Mouse (Mus musculus): ENCODE measurements at regions not wholly inside any gene's neighbourhood (a gene's known extent, or its start where the extent isn't known, plus 50 kb on each side); places are given as distances from the start of the nearest gene placed in this dataset.
"Not testable (repeated sequence)": the region's sequence is repeated elsewhere in the genome, so short reads cannot be mapped to it uniquely, and the experiment has no call there.

DNA sequence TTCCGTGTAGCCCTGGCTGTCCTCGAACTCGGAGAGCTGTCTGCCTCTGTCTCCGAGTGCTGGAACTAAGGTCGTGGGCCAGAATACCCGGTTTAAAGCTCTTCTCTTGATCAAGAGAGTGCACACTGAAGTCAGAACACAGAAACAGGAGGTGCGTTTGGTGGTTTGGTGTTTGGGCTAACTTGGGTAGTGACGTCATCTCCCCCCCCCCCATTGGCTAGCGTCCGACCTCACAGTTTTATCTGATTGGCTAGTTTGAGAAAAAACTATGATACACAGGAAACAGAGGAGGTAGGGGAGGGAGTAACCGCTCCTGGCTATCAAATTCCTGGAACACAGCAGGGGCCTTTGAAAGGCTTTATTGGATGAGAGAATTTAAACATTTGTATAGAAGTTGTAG lies 60.2 kb upstream of the Pim1 start:
- Histone ChIP-seq H3K9me3 (ENCODE audit: control insufficient read depth, low read length) (no peaks in the 10 kb centered on the region), H3K36me3 (ENCODE audit: control insufficient read depth, insufficient read depth, low read length) (no peaks in the 10 kb centered on the region), H3K27ac (ENCODE audit: low read length) (no peak overlapping the region), H3K4me1 (replicated peaks; ENCODE audit: control insufficient read depth, insufficient read depth, low read length) (no peaks in the 10 kb centered on the region), H3K9ac (ENCODE audit: low read length) (no peak overlapping the region), H3K4me3 (ENCODE audit: low read length) (no peak overlapping the region), H3K27me3 (ENCODE audit: control insufficient read depth, insufficient read depth, low read depth, low read length) (no peaks in the 10 kb centered on the region), H3K4me2 (ENCODE audit: low read depth, low read length) (no peak overlapping the region)
- 80% methylated on average over 11 of the region's 11 CpGs for WGBS
- no peak for ATAC-seq (ENCODE audit: low read depth)

DNA sequence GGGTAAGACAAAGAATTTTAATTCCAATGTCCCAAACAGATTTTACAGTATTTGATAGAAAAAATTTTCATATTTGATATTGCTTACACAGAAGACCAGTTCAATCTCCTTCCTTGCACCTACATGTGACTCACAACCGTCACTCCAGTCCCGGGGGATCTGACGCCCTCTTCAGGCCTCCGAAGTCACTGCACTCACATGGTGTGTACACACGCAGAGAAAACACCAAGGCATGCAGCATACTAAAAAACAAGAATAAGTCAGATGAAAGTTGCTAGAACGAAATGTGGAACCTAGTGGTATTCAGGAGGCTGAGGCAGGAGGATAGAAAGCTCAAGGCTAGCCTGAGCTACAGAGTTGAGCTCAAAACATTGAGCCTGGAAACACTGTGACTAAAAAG lies 59.7 kb upstream of the Pim1 start:
- Histone ChIP-seq H3K4me2 (ENCODE audit: low read depth, low read length) (no peak overlapping the region), H3K27me3 (ENCODE audit: control insufficient read depth, insufficient read depth, low read depth, low read length) (no peaks in the 10 kb centered on the region), H3K9me3 (ENCODE audit: control insufficient read depth, low read length) (no peaks in the 10 kb centered on the region), H3K9ac (ENCODE audit: low read length) (no peak overlapping the region), H3K4me1 (replicated peaks; ENCODE audit: control insufficient read depth, insufficient read depth, low read length) (no peaks in the 10 kb centered on the region), H3K36me3 (ENCODE audit: control insufficient read depth, insufficient read depth, low read length) (no peaks in the 10 kb centered on the region), H3K4me3 (ENCODE audit: low read length) (no peak overlapping the region), H3K27ac (ENCODE audit: low read length) (no peak overlapping the region)
- 97% methylated on average over 6 of the region's 6 CpGs for WGBS
- no peak for ATAC-seq (ENCODE audit: low read depth)

DNA sequence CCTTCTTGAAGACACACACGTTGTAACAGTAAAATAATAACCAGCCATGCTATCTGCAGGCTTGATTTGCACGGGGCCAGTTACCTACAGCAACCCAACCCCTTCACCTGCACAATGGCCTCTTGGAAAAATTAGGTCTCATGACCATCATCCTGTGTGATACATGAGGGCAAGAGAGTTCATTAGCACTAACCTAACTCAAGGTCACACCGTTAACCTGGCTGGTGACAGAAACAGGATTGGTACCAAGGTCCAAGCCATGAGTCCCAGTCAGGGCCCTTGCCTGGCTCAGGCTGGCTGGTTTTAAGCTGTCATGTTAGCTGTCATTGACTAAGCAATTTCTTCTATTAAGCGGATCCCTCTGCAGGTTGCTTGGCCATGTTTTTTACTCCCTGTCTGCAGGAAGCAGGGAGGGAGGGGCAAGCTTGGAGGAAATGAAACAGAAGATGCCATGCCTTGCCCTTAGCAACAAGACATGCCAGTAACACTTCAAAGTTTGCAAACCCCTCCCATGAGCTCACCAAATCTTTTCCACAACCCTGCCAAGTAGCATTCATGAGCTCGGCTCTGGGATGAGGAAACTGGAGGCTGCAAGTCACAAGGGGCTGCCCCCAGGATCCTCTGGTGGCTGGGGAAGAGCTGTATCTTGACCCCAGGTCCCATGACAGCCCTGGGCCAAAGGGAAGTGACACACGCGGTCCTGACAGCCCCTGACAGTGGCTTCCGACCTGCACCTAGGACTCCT lies 58.8 kb upstream of the Pim1 start:
- H3K4me1 ChIP-seq (replicated peaks; ENCODE audit: control insufficient read depth, insufficient read depth, low read length): peaks cover under 1% of the 10 kb centered on the region; the same call in 1 of the 2 replicates
- H3K4me3 ChIP-seq (ENCODE audit: low read length): no peak overlapping the region
- ATAC-seq (ENCODE audit: low read depth): no peak
- H3K27ac ChIP-seq (ENCODE audit: low read length): no peak overlapping the region
- no peaks in the 10 kb centered on the region for H3K27me3 ChIP-seq (ENCODE audit: control insufficient read depth, insufficient read depth, low read depth, low read length)
- H3K9me3 ChIP-seq (ENCODE audit: control insufficient read depth, low read length): no peaks in the 10 kb centered on the region
- WGBS: 53% methylated on average over 8 of the region's 8 CpGs
- no peak overlapping the region for H3K4me2 ChIP-seq (ENCODE audit: low read depth, low read length)
- H3K9ac ChIP-seq (ENCODE audit: low read length): no peak overlapping the region
- H3K36me3 ChIP-seq (ENCODE audit: control insufficient read depth, insufficient read depth, low read length): no peaks in the 10 kb centered on the region

DNA sequence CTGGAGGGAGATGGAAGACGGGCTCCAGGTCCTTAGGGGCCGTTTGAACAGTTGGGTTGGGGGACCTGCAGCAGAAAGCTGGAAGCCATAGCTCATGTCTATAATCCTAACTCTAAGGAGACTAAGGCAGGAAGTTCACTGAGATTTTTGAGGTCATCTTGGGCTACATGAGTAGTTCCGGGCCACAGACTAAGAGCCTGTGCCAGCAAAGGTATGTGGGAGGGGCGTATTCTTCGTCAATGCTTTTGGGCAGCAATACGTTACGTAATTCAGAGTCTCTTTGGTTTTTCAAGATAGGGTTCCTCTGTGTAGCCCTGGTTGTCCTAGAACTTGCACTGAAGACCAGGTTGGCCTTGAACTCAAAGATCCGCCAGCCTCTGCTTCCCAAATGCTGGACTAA lies 57.9 kb upstream of the Pim1 start:
- H3K4me2 ChIP-seq (ENCODE audit: low read depth, low read length): no peak overlapping the region
- no peak for ATAC-seq (ENCODE audit: low read depth)
- H3K27me3 ChIP-seq (ENCODE audit: control insufficient read depth, insufficient read depth, low read depth, low read length): no peaks in the 10 kb centered on the region
- no peak overlapping the region for H3K4me3 ChIP-seq (ENCODE audit: low read length)
- H3K9me3 ChIP-seq (ENCODE audit: control insufficient read depth, low read length): no peaks in the 10 kb centered on the region
- WGBS: 86% methylated on average over 8 of the region's 8 CpGs
- H3K36me3 ChIP-seq (ENCODE audit: control insufficient read depth, insufficient read depth, low read length): no peaks in the 10 kb centered on the region
- no peak overlapping the region for H3K27ac ChIP-seq (ENCODE audit: low read length)
- no peak overlapping the region for H3K9ac ChIP-seq (ENCODE audit: low read length)
- peaks cover 8% of the 10 kb centered on the region; the same call in 1 of the 2 replicates for H3K4me1 ChIP-seq (replicated peaks; ENCODE audit: control insufficient read depth, insufficient read depth, low read length)

- WGBS: 57% methylated on average over 8 of the region's 8 CpGs
- H3K27ac ChIP-seq (ENCODE audit: low read length): no peak overlapping the region
- no peaks in the 10 kb centered on the region for H3K9me3 ChIP-seq (ENCODE audit: control insufficient read depth, low read length)
- no peak for ATAC-seq (ENCODE audit: low read depth)
- no peaks in the 10 kb centered on the region for H3K36me3 ChIP-seq (ENCODE audit: control insufficient read depth, insufficient read depth, low read length)
- H3K4me1 ChIP-seq (replicated peaks; ENCODE audit: control insufficient read depth, insufficient read depth, low read length): peaks cover 13% of the 10 kb centered on the region
- H3K27me3 ChIP-seq (ENCODE audit: control insufficient read depth, insufficient read depth, low read depth, low read length): no peaks in the 10 kb centered on the region
- H3K4me2 ChIP-seq (ENCODE audit: low read depth, low read length): no peak overlapping the region
- no peak overlapping the region for H3K4me3 ChIP-seq (ENCODE audit: low read length)
- no peak overlapping the region for H3K9ac ChIP-seq (ENCODE audit: low read length)
Observed at GRCm38 (mm10) chr17:29433370-29433769, 57.2 kb upstream of the Pim1 start.

GRCm38 (mm10) chr17:29434074-29434944 lies 56.2 kb upstream of the Pim1 start:
- Histone ChIP-seq H3K9ac (ENCODE audit: low read length) (no peak overlapping the region), H3K4me3 (ENCODE audit: low read length) (no peak overlapping the region), H3K27me3 (ENCODE audit: control insufficient read depth, insufficient read depth, low read depth, low read length) (no peaks in the 10 kb centered on the region), H3K4me1 (replicated peaks; ENCODE audit: control insufficient read depth, insufficient read depth, low read length) (peaks cover 14% of the 10 kb centered on the region), H3K36me3 (ENCODE audit: control insufficient read depth, insufficient read depth, low read length) (no peaks in the 10 kb centered on the region), H3K4me2 (ENCODE audit: low read depth, low read length) (no peak overlapping the region), H3K27ac (ENCODE audit: low read length) (no peak overlapping the region), H3K9me3 (ENCODE audit: control insufficient read depth, low read length) (no peaks in the 10 kb centered on the region)
- no peak for ATAC-seq (ENCODE audit: low read depth)
- WGBS: 75% methylated on average over 20 of the region's 20 CpGs

GRCm38 (mm10) chr17:29435345-29436006 lies 55.1 kb upstream of the Pim1 start:
- Histone ChIP-seq H3K9ac (ENCODE audit: low read length) (no peak overlapping the region), H3K4me2 (ENCODE audit: low read depth, low read length) (no peak overlapping the region), H3K9me3 (ENCODE audit: control insufficient read depth, low read length) (no peaks in the 10 kb centered on the region), H3K36me3 (ENCODE audit: control insufficient read depth, insufficient read depth, low read length) (no peaks in the 10 kb centered on the region), H3K4me1 (replicated peaks; ENCODE audit: control insufficient read depth, insufficient read depth, low read length) (peaks cover 14% of the 10 kb centered on the region), H3K27ac (ENCODE audit: low read length) (no peak overlapping the region), H3K27me3 (ENCODE audit: control insufficient read depth, insufficient read depth, low read depth, low read length) (no peaks in the 10 kb centered on the region), H3K4me3 (ENCODE audit: low read length) (no peak overlapping the region)
- ATAC-seq (ENCODE audit: low read depth): no peak
- WGBS: 93% methylated on average over 9 of the region's 9 CpGs

DNA sequence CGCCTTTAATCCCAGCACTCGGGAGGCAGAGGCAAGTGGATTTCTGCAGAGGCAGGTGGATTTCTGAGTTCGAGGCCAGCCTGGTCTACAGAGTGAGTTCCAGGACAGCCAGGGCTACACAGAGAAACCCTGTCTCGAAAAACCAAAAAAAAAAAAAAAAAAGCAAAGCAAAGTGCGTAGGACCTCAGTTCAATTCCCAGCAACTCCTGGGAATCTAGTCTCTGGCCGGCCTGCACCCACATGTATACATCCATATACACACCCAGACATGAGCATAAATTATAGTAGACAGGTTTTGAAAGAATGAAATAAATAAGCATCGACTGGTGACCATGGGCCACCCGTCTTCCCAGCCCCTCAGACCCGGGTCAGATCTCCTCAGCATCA lies 54.1 kb upstream of the Pim1 start:
- not testable (repeated sequence) for H3K9me3 ChIP-seq (ENCODE audit: control insufficient read depth, low read length); H3K27me3 ChIP-seq (ENCODE audit: control insufficient read depth, insufficient read depth, low read depth, low read length); H3K36me3 ChIP-seq (ENCODE audit: control insufficient read depth, insufficient read depth, low read length); ATAC-seq (ENCODE audit: low read depth)
- Histone ChIP-seq H3K27ac (ENCODE audit: low read length) (peak overlapping the region; percentile 68), H3K4me2 (ENCODE audit: low read depth, low read length) (peak overlapping the region; percentile 60), H3K9ac (ENCODE audit: low read length) (peak overlapping the region; percentile 53), H3K4me1 (replicated peaks; ENCODE audit: control insufficient read depth, insufficient read depth, low read length) (peaks cover 14% of the 10 kb centered on the region), H3K4me3 (ENCODE audit: low read length) (peak overlapping the region; percentile 45)
- WGBS: 73% methylated on average over 8 of the region's 9 CpGs

DNA sequence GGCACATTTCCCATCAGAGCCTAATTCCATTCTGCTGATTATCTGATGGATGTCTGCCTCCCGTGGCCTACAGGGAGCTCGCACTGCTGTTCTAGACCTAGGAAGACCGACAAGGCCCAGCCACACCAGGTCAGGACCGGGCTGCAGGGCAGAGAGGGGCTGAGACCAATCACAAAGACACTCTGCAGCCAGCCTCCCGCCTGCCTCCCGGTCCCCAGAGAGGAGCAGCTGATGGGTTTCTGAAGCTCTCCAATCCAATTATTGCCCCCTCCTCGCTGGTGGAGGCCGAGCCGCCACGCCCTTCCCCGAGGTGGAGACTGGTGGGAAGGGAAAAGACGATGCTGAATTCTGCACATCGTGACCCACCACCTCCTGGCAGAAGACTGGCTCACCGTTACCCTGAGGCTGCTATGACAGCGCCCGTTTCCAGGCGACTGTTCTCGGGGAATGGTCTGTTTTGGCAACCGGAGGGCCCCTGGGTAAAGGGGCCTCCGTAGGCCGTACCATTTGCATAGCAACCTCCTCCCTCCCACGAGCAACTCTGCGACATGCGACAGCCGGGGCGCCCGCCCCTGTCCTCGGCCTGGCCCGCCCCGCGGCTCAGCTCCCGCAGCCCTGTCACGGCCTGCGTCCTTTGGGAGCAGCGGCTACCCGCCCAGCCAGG lies 53.5 kb upstream of the Pim1 start:
- ATAC-seq (ENCODE audit: low read depth): peak; percentile 85
- peaks cover 14% of the 10 kb centered on the region for H3K4me1 ChIP-seq (replicated peaks; ENCODE audit: control insufficient read depth, insufficient read depth, low read length)
- no peaks in the 10 kb centered on the region for H3K27me3 ChIP-seq (ENCODE audit: control insufficient read depth, insufficient read depth, low read depth, low read length)
- H3K36me3 ChIP-seq (ENCODE audit: control insufficient read depth, insufficient read depth, low read length): no peaks in the 10 kb centered on the region
- 2% methylated on average over 34 of the region's 36 CpGs for WGBS
- peak overlapping the region; percentile 53 for H3K9ac ChIP-seq (ENCODE audit: low read length)
- H3K9me3 ChIP-seq (ENCODE audit: control insufficient read depth, low read length): no peaks in the 10 kb centered on the region
- peak overlapping the region; percentile 60 for H3K4me2 ChIP-seq (ENCODE audit: low read depth, low read length)
- peak overlapping the region; percentile 68 for H3K27ac ChIP-seq (ENCODE audit: low read length)
- H3K4me3 ChIP-seq (ENCODE audit: low read length): peak overlapping the region; percentile 45
